Mouse (Mus musculus) heart, postnatal 4 days (tissue): ENCODE results near the gene Lamp3. TPM values are rescaled to one million over a fixed set of nuclear protein-coding genes. Genes with fewer than 3 reads are reported as not detected.
"Not testable (repeated sequence)": the region's sequence is repeated elsewhere in the genome, so short reads cannot be mapped to it uniquely, and the experiment has no call there.

Experiments used
- DNase-seq: peaks from one replicate; pipeline ENCODE4 v3.0.0; 2021
- total RNA-seq, 2 experiments: library from RNA; stranded (reverse); gene quantifications; 2 replicates each; pipeline ENCODE4 v1.2.3; 2021

Gene Lamp3
- total RNA-seq = under 1 TPM in 1 of 2 experiments, not detected in 1; 0.09 TPM

- no peak for DNase-seq
Measured at GRCm38 (mm10) chr16:19706216-19706615, at the start of gene Lamp3. TSS of gene Lamp3 (minus strand) at chr16:19706375.

- DNase-seq = no peak
Measured at GRCm38 (mm10) chr16:19732896-19733295, 26.7 kb upstream of the Lamp3 start.

- DNase-seq = not testable (repeated sequence)
Measured at GRCm38 (mm10) chr16:19724139-19724538, 18.0 kb upstream of the Lamp3 start.

- DNase-seq = no peak
Measured at GRCm38 (mm10) chr16:19720959-19721358, 14.8 kb upstream of the Lamp3 start.

GRCm38 (mm10) chr16:19707381-19707780, 1.2 kb upstream of the Lamp3 start:
- DNase-seq = no peak

GRCm38 (mm10) chr16:19699207-19699606, 7.0 kb downstream of the Lamp3 start:
- no peak for DNase-seq

GRCm38 (mm10) chr16:19670768-19671357, 35.3 kb downstream of the Lamp3 start:
- DNase-seq = no peak

GRCm38 (mm10) chr16:19666312-19666711, 39.9 kb downstream of the Lamp3 start:
- DNase-seq = no peak

GRCm38 (mm10) chr16:19629816-19630215, 76.4 kb downstream of the Lamp3 start, which contains the start of gene Olfr171:
TSS of gene Olfr171 (minus strand) at chr16:19629916.
- DNase-seq = no peak

GRCm38 (mm10) chr16:19611782-19612181, 94.4 kb downstream of the Lamp3 start, which contains the start of gene Olfr170:
TSS of gene Olfr170 (minus strand) at chr16:19611882.
- DNase-seq = not testable (repeated sequence)

Other genes with a start within 250 kb of the Lamp3 start
- gene Olfr166, start 222.7 kb downstream of the Lamp3 start, total RNA-seq = not detected
- gene Olfr167, start 184.1 kb downstream of the Lamp3 start, total RNA-seq = not detected
- gene Olfr168, start 170.8 kb downstream of the Lamp3 start, total RNA-seq = not detected
- gene Olfr169, start 134.6 kb downstream of the Lamp3 start, total RNA-seq = not detected
- gene Olfr170, start 94.5 kb downstream of the Lamp3 start, total RNA-seq = not detected
- not detected for gene Olfr171, start 76.5 kb downstream of the Lamp3 start, total RNA-seq
- 10 to 100 TPM; 18.0 to 21.9 TPM for gene B3gnt5, start 53.8 kb upstream of the Lamp3 start, total RNA-seq